Mouse (Mus musculus) megakaryocyte, embryonic 14.5 days (primary cell): ENCODE data around the gene Duox1. TPM values are rescaled to one million over a fixed set of nuclear protein-coding genes. Genes with fewer than 3 reads are reported as not detected.

Experiments
- H3K27me3 ChIP-seq: replicated peaks from 2 replicates; pipeline ENCODE3; 2012; ENCODE audit warnings: inconsistent platforms
- H3K36me3 ChIP-seq: replicated peaks from 2 replicates; pipeline ENCODE3; 2012; ENCODE audit warnings: low read length, inconsistent platforms, mixed read lengths
- H3K4me1 ChIP-seq: 2 replicates; pipeline ENCODE4 v1.6.1; 2012; ENCODE audit warnings: inconsistent platforms
- H3K4me3 ChIP-seq: replicated peaks from 2 replicates; pipeline ENCODE3; 2012; ENCODE audit warnings: moderate library complexity, mild to moderate bottlenecking, inconsistent platforms
- H3K9me3 ChIP-seq: 2 replicates; pipeline ENCODE4 v1.6.1; 2012; ENCODE audit warnings: inconsistent platforms
- FLI1 ChIP-seq: IDR thresholded peaks from 2 replicates; pipeline ENCODE4 v1.6.1; 2012; ENCODE audit warnings: low read length, inconsistent platforms, mixed read lengths
- GATA1 ChIP-seq: IDR thresholded peaks from 3 replicates; pipeline ENCODE4 v1.6.1; 2012; ENCODE audit warnings: mixed read lengths, low read length, inconsistent platforms, borderline replicate concordance
- polyA plus RNA-seq: library from polyadenylated mRNA; stranded (reverse); fragments of >175 nt; gene quantifications from 2 replicates; pipeline ENCODE4 v1.2.3, GENCODE M21; 2012; ENCODE audit warnings: low replicate concordance; ENCODE audit not compliant: insufficient read depth

Gene Duox1
- polyA plus RNA-seq, 1 experiment = not detected

GRCm38 (mm10) chr2:122372541-122372940, 57.1 kb downstream of the Duox1 start:
- Histone ChIP-seq H3K27me3 (peaks cover 4% of the 10 kb centered on the region), H3K4me3 (no peak overlapping the region), H3K9me3 (no peaks in the 10 kb centered on the region), H3K4me1 (peaks cover 37% of the 10 kb centered on the region), H3K36me3 (no peaks in the 10 kb centered on the region)
- TF ChIP-seq GATA1 (no peak), FLI1 (no peak)

GRCm38 (mm10) chr2:122374012-122374411, 58.5 kb downstream of the Duox1 start:
- Histone ChIP-seq H3K9me3 (no peaks in the 10 kb centered on the region), H3K36me3 (no peaks in the 10 kb centered on the region), H3K4me1 (peaks cover 31% of the 10 kb centered on the region), H3K27me3 (peaks cover 4% of the 10 kb centered on the region), H3K4me3 (no peak overlapping the region)
- TF ChIP-seq FLI1 = no peak
- TF ChIP-seq GATA1 = no peak

GRCm38 (mm10) chr2:122374666-122375331, 59.3 kb downstream of the Duox1 start:
- no peak for TF ChIP-seq FLI1
- TF ChIP-seq GATA1 = no peak
- peaks cover 4% of the 10 kb centered on the region for H3K27me3 ChIP-seq
- H3K4me1 ChIP-seq = peaks cover 28% of the 10 kb centered on the region
- H3K4me3 ChIP-seq = peak overlapping the region; percentile 98
- no peaks in the 10 kb centered on the region for H3K9me3 ChIP-seq
- no peaks in the 10 kb centered on the region for H3K36me3 ChIP-seq

- no peaks in the 10 kb centered on the region for H3K9me3 ChIP-seq
- H3K4me1 ChIP-seq = peaks cover 28% of the 10 kb centered on the region
- TF ChIP-seq GATA1 (no peak), FLI1 (no peak)
- H3K27me3 ChIP-seq = peaks cover under 1% of the 10 kb centered on the region
- H3K36me3 ChIP-seq = no peaks in the 10 kb centered on the region
- H3K4me3 ChIP-seq = peak overlapping the region; percentile 98
Measured at GRCm38 (mm10) chr2:122375391-122375991, 60.0 kb downstream of the Duox1 start.

GRCm38 (mm10) chr2:122376041-122376561, 60.6 kb downstream of the Duox1 start:
- no peaks in the 10 kb centered on the region for H3K36me3 ChIP-seq
- H3K9me3 ChIP-seq = no peaks in the 10 kb centered on the region
- peaks cover 33% of the 10 kb centered on the region for H3K4me1 ChIP-seq
- H3K27me3 ChIP-seq = no peaks in the 10 kb centered on the region
- TF ChIP-seq FLI1 = no peak
- no peak for TF ChIP-seq GATA1
- peak overlapping the region; percentile 98 for H3K4me3 ChIP-seq

- Histone ChIP-seq H3K27me3 (peaks cover 3% of the 10 kb centered on the region), H3K9me3 (no peaks in the 10 kb centered on the region), H3K4me1 (peaks cover 33% of the 10 kb centered on the region), H3K4me3 (peak overlapping the region; percentile 92), H3K36me3 (no peaks in the 10 kb centered on the region)
- no peak for TF ChIP-seq GATA1
Measured at GRCm38 (mm10) chr2:122377215-122377674, 61.8 kb downstream of the Duox1 start.

GRCm38 (mm10) chr2:122377751-122378246, 62.3 kb downstream of the Duox1 start:
- no peaks in the 10 kb centered on the region for H3K9me3 ChIP-seq
- no peaks in the 10 kb centered on the region for H3K36me3 ChIP-seq
- peak overlapping the region; percentile 92 for H3K4me3 ChIP-seq
- no peak for TF ChIP-seq FLI1
- no peak for TF ChIP-seq GATA1
- H3K27me3 ChIP-seq = peaks cover 3% of the 10 kb centered on the region
- peaks cover 33% of the 10 kb centered on the region for H3K4me1 ChIP-seq

- no peak for TF ChIP-seq FLI1
- no peak for TF ChIP-seq GATA1
- H3K4me3 ChIP-seq = peak overlapping the region; percentile 92
- H3K36me3 ChIP-seq = no peaks in the 10 kb centered on the region
- H3K27me3 ChIP-seq = peaks cover 3% of the 10 kb centered on the region
- no peaks in the 10 kb centered on the region for H3K9me3 ChIP-seq
- peaks cover 33% of the 10 kb centered on the region for H3K4me1 ChIP-seq
Measured at GRCm38 (mm10) chr2:122378421-122379291, 63.2 kb downstream of the Duox1 start.

- Histone ChIP-seq H3K4me1 (peaks cover 33% of the 10 kb centered on the region), H3K9me3 (no peaks in the 10 kb centered on the region), H3K36me3 (no peaks in the 10 kb centered on the region), H3K27me3 (peaks cover 5% of the 10 kb centered on the region), H3K4me3 (no peak overlapping the region)
- TF ChIP-seq GATA1 (no peak), FLI1 (no peak)
Measured at GRCm38 (mm10) chr2:122379292-122379650, 63.8 kb downstream of the Duox1 start.

GRCm38 (mm10) chr2:122380768-122381311, 65.4 kb downstream of the Duox1 start:
- H3K36me3 ChIP-seq = no peaks in the 10 kb centered on the region
- no peaks in the 10 kb centered on the region for H3K9me3 ChIP-seq
- peaks cover 26% of the 10 kb centered on the region for H3K4me1 ChIP-seq
- peaks cover 7% of the 10 kb centered on the region for H3K27me3 ChIP-seq
- H3K4me3 ChIP-seq = peak overlapping the region; percentile 65
- TF ChIP-seq FLI1 = no peak
- TF ChIP-seq GATA1 = no peak
